Comparison of ENCODE assay signal across 10 mouse cellular contexts in genomic region chr11:53758791-53759351, GRCm38 (mm10). TPM values are rescaled to one million over a fixed set of nuclear protein-coding genes. Genes with fewer than 3 reads are reported as not detected.
DNase-seq lines count a peak whose midpoint lies in the region; ATAC-seq and TF ChIP-seq lines count a peak whose summit lies in the region.
"Had no signal": no experiment of that assay in that cellular context is flagged by ENCODE, and none has a peak within 500 bp of the region (broad histone marks: within the 10 kb centered on the region; RNA-seq: fewer than 3 reads in every experiment).

No protein-coding gene starts in this region.

- intact Hi-C loops in heart, postnatal 36 days (cut with DNase I): loop anchor here (1.0 kb wide), 1 partner anchor 91 kb away; no protein-coding TSS in a partner anchor
- intact Hi-C loops in left cerebral cortex, postnatal 25 days (cut with DNase I): no loop called here

- 36% methylated on average over 6 of the region's 6 CpGs for WGBS in heart, embryonic 15.5 days

- H3K4me3 ChIP-seq in ES-E14 (ENCODE audit: insufficient read depth in 1 of 2, low read depth in 1 of 2, low read length in 2 of 2, poor library complexity in 1 of 2, severe bottlenecking in 1 of 2): peak overlapping the region; percentile 8 to 54; a peak in 2 of 4 replicates
- H3K4me3 ChIP-seq in heart, embryonic 15.5 days: no peak overlapping the region
- H3K4me3 ChIP-seq: hindbrain, embryonic 15.5 days; neural tube, embryonic 13.5 days had no signal

- H3K27me3 ChIP-seq in heart, embryonic 15.5 days: no peaks in the 10 kb centered on the region

- no peaks in the 10 kb centered on the region for H3K9me3 ChIP-seq in ES-E14 (ENCODE audit: control insufficient read depth, insufficient read depth, low read depth, low read length)
- H3K9me3 ChIP-seq in heart, embryonic 15.5 days (replicated peaks): no peaks in the 10 kb centered on the region
- H3K9me3 ChIP-seq: hindbrain, embryonic 15.5 days; neural tube, embryonic 13.5 days had no signal

- no peak overlapping the region for H3K9ac ChIP-seq in ES-E14 (ENCODE audit: insufficient read depth, low read depth, low read length, poor library complexity, severe bottlenecking)
- no peak overlapping the region for H3K9ac ChIP-seq in heart, embryonic 15.5 days
- H3K9ac ChIP-seq: hindbrain, embryonic 15.5 days; neural tube, embryonic 13.5 days had no signal

- H3K4me1 ChIP-seq in ES-E14 (ENCODE audit: control insufficient read depth in 2 of 2, insufficient read depth in 2 of 2, low read length in 2 of 2, poor library complexity in 1 of 2): peaks cover 9 to 37% of the 10 kb centered on the region in 2 experiments
- peaks cover 49% of the 10 kb centered on the region for H3K4me1 ChIP-seq in heart, embryonic 15.5 days (replicated peaks)

- ATAC-seq in heart, embryonic 15.5 days (replicated peaks; ENCODE audit: insufficient number of reproducible peaks, insufficient read depth, low FRiP score, low read depth): no peak

- in situ Hi-C loops in ES-E14 (cut with MboI; ENCODE audit: low sequenced_read_pairs in 2 of 2, unreplicated experiment in 2 of 2): loop anchor here in 1 of 2 experiments (10.0 kb wide), 1 partner anchor 96 kb away; the partner anchor contains the start of gene Gm12216

- H3K27ac ChIP-seq in ES-E14 (ENCODE audit: insufficient read depth, low read depth, low read length, poor library complexity, severe bottlenecking): peak overlapping the region; percentile 88
- H3K27ac ChIP-seq in heart, embryonic 15.5 days: peak overlapping the region; percentile 32; the same call in 1 of the 2 replicates
- H3K27ac ChIP-seq: hindbrain, embryonic 15.5 days; neural tube, embryonic 13.5 days had no signal

- no peak overlapping the region for H3K4me2 ChIP-seq in heart, embryonic 15.5 days

- no peaks in the 10 kb centered on the region for H3K36me3 ChIP-seq in ES-E14 (ENCODE audit: control insufficient read depth, insufficient read depth, low read length, poor library complexity, severe bottlenecking)
- H3K36me3 ChIP-seq in heart, embryonic 15.5 days: no peaks in the 10 kb centered on the region
- H3K36me3 ChIP-seq: hindbrain, embryonic 15.5 days; neural tube, embryonic 13.5 days had no signal

- peak; percentile 51 to 57 for DNase-seq in heart, adult 18-20 months
- no peak for DNase-seq in heart, postnatal 36 days
- no peak for DNase-seq in ES-E14 (ENCODE audit: low read depth, low spot score)
- DNase-seq in retina, embryonic 14.5 days (ENCODE audit: low spot score): peak; percentile 21
- no peak for DNase-seq in right cerebral cortex, postnatal 10 days (ENCODE audit: low spot score in 2 of 2)
- no peak for DNase-seq in adrenal gland, postnatal 25 days
- no peak for DNase-seq in left cerebral cortex, postnatal 25 days (ENCODE audit: low spot score in 2 of 2)

TF ChIP-seq in ES-E14, 5 proteins besides CTCF, POLR2A, EP300 and RAD21:
- no peak for TF ChIP-seq CHD2 (IDR thresholded peaks at IDR 0.05; ENCODE audit: low read depth, low read length)
- no peak for TF ChIP-seq ZNF384 (IDR thresholded peaks at IDR 0.05; ENCODE audit: low read depth, low read length)
- no peak for TF ChIP-seq ZC3H11A (IDR thresholded peaks at IDR 0.05; ENCODE audit: borderline replicate concordance, low read depth, low read length)
- TF ChIP-seq MAFK (IDR thresholded peaks at IDR 0.05; ENCODE audit: insufficient read depth, low read depth, low read length): no peak
- TF ChIP-seq HCFC1 (IDR thresholded peaks at IDR 0.05; ENCODE audit: borderline replicate concordance, insufficient read depth, low read length): no peak

RNA-seq across cellular contexts. Expression of gene Irf1, which starts 10.9 kb away (rescaled TPM):
- 10 to 100 TPM; 18.7 to 23.9 TPM for total RNA-seq in heart, adult 18-20 months (2021)
- 10 to 100 TPM; 18.6 to 23.6 TPM for total RNA-seq in heart, postnatal 36 days (2021)
- 28.0 and 40.1 TPM in 2 replicates for total RNA-seq in ES-E14 (2012; rRNA removed)
- 10.2 and 24.9 TPM in 2 replicates for polyA plus RNA-seq in heart, embryonic 15.5 days (2015; fragmentation: Nextera tagmentation; extraction: Ambion mirVana)
- 30.4 and 33.8 TPM in 2 replicates for total RNA-seq in adrenal gland, postnatal 25 days (2021)
- 1 to 10 TPM; 5.9 to 6.8 TPM for total RNA-seq in left cerebral cortex, postnatal 25 days (2021)

RNA-seq across cellular contexts. Expression of gene Gm17334, which starts 14.1 kb away (rescaled TPM):
- total RNA-seq in heart, adult 18-20 months (2021): under 1 TPM in 1 of 2 experiments, not detected in 1; 0.30 TPM
- total RNA-seq in heart, postnatal 36 days (2021): under 1 TPM in 1 of 2 experiments, not detected in 1; 0.60 TPM
- total RNA-seq in ES-E14 (2012; rRNA removed): 0.22 and 0.53 TPM in 2 replicates
- 0.15 TPM in 1 of 2 replicates, not detected in the other for polyA plus RNA-seq in heart, embryonic 15.5 days (2015; fragmentation: Nextera tagmentation; extraction: Ambion mirVana)
- total RNA-seq in adrenal gland, postnatal 25 days (2021): 1.9 TPM in 1 of 2 replicates, not detected in the other
- under 1 TPM in 1 of 2 experiments, not detected in 1; 0.96 TPM for total RNA-seq in left cerebral cortex, postnatal 25 days (2021)
- polyA plus RNA-seq: hindbrain, embryonic 15.5 days; neural tube, embryonic 13.5 days had no signal

RNA-seq across cellular contexts. Expression of gene Il5, which starts 38.3 kb away (rescaled TPM):
- not detected for total RNA-seq in heart, adult 18-20 months (2021)
- not detected for total RNA-seq in heart, postnatal 36 days (2021)
- total RNA-seq in ES-E14 (2012; rRNA removed): not detected in 2 replicates
- not detected in 2 replicates for polyA plus RNA-seq in heart, embryonic 15.5 days (2015; fragmentation: Nextera tagmentation; extraction: Ambion mirVana)
- not detected in 2 replicates for total RNA-seq in adrenal gland, postnatal 25 days (2021)
- not detected for total RNA-seq in left cerebral cortex, postnatal 25 days (2021)
- polyA plus RNA-seq: hindbrain, embryonic 15.5 days; neural tube, embryonic 13.5 days had no signal

RNA-seq across cellular contexts. Expression of gene Rad50, which starts 51.8 kb away (rescaled TPM):
- 1 to 10 TPM; 8.0 to 8.6 TPM for total RNA-seq in heart, adult 18-20 months (2021)
- total RNA-seq in heart, postnatal 36 days (2021): 1 to 10 TPM; 6.9 to 8.1 TPM
- 30.9 and 32.0 TPM in 2 replicates for total RNA-seq in ES-E14 (2012; rRNA removed)
- 17.3 and 19.5 TPM in 2 replicates for polyA plus RNA-seq in heart, embryonic 15.5 days (2015; fragmentation: Nextera tagmentation; extraction: Ambion mirVana)
- total RNA-seq in adrenal gland, postnatal 25 days (2021): 19.7 and 22.0 TPM in 2 replicates
- total RNA-seq in left cerebral cortex, postnatal 25 days (2021): 1 to 10 TPM; 9.2 to 9.6 TPM

Comparison
In these comparisons a context has a peak if more than half of its experiments do, and no peak if none do; other contexts are left out.
1. DNase-seq: peak in heart, adult 18-20 months (2 of 2) and retina, embryonic 14.5 days (single experiment); none in heart, postnatal 36 days (0 of 2), ES-E14 (single experiment), right cerebral cortex, postnatal 10 days (0 of 2), adrenal gland, postnatal 25 days (single experiment) and left cerebral cortex, postnatal 25 days (0 of 2).